Mouse (Mus musculus) frontal cortex, adult (tissue): Measurements from ENCODE around the gene Acacb.

Experiments used
- ATAC-seq: cut with Nextera tagmentation; 2 replicates; pipeline ENCODE4 v1.9.2; 2017; ENCODE audit warnings: mild to moderate bottlenecking, moderate library complexity, mixed read lengths; ENCODE audit not compliant: low TSS enrichment

Gene Acacb

DNA sequence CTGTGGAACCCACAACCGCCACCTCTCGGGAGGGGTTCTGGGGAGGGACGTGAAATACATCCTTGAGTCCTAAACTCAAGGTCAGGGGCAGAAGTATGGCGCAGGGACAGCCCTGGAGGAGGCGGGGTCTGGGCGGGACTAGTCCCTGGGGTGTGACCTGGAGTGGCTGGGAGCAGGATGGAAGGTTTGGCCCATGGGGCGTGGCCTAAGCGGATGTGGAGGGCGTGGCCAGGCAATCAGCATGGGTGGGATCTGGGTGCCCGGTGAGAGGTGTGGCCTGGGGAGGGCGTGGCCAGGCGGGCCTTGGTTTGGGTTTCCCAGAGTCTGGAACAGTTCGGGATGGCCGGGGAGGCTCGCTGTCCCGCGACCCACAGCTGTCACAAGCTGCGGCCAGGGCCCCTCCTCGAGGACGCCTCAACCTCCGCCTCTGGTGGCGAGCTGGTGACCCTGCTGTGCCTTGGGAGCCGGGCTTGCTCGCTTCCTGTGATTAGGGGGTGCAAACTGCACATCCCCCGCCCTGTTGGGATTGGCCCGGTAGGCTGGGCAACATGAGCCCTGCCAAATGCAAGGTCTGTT lies 29.3 kb downstream of the Acacb start:
- ATAC-seq: peak; percentile 64

DNA sequence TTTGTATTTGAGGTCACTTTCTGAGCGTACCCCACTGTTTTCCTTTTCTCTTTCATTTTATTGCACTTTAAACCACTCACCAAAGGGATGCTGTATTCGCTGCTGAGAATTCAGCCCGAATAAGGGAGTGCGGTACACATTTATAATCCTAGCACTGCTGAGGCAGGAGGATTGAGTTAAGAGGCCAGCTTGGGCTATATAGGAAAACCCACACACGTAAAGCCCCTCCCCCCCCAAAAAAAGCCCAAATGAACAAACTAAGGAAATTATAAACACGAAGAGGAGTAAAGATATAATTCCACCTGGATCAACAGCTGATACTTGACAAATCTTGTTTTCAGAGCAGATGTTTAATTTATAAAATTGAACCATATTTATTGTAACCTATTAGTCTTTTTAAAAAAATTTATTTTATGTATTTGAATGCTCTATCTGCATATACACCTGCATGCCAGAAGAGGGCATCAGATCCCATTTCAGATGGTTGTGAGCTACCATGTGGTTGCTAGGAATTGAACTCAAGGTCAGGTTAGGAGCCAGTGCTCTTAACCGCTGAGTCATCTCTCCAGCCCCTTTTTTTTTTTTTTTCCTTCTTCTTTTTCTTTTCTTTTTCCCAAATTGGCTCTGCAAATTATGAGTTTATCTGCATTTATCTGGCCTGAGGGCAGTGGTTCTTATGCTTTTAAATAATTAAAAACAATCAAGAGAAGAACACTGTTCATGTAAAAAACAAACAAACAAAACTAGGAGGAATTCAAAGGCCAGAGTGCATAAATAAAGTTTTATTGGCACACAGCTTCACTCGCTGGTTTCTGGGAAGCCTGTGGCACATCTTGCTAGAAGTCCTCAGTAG lies 30.4 kb downstream of the Acacb start:
- ATAC-seq: no peak

DNA sequence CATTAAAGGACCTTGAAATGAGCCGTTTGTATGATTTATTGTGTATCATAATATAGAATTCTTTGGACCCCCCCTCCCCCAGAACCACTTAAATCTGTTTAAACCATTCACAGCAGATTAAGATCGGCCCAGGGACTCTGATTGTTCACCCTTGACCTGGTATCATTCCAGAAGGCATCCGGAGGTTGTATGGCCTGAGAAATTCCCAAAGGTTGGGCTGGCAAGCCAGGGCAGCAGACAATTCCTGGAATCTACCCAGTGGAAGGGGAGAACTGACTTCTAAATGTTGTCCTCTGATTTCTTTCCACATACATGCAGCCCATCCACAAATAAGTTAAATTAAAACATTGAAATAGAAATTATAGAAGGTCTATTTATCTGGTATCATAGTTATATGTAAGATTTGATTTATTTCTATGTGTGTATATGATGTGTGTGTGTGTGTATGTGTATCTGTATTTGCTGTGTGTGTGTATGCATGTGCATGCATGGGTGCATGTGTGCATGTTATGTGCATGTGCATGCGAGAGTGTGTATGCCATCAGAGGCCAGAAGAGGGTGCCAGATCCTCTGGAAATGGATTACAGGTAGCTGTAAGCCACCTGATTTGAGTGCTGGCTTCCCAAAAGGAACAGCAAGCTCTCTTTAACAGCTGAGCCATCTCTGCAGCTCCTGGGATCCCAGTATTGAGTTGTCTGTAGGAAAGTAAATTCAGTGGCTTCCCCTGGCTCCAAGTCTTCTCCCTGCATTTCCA lies 31.8 kb downstream of the Acacb start:
- ATAC-seq: no peak

DNA sequence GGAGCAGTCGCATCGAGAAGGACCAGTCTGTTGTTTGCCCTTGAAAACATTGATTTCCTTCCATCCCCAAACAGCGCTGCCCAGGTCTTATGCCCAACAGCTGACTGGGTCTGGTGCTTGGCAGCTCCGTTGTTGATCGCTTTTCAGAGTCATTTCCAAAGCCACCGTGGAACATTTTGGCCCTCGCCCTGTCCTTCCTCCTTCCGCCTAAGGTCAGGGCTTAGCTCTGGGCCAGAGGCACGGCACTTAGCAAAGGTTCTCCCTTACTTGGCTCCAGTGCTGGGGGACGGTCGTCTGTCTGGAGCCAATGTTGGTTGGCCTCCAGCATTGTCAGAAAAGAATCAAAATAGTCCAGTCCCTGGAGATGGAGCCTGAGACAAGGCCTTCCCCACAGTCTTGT lies 33.2 kb downstream of the Acacb start:
- no peak for ATAC-seq

DNA sequence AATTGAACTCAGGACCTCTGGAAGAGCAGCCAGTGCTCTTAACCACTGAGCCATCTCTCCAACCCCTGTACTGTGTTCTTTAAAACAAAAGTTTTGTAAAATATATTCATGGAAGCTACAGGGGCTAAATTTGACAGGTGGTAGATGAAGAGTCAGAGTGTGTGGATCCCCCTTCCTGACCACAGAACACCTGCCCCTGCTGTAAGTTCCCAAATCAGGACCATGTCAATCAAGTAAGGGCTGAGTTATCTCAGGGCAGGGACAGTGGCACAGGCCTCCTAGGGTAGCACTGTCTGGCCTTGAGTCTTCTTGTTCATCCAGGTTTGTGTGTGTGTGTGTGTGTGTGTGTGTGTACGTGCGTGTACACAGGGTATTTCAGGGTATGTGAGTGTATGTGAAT lies 37.2 kb downstream of the Acacb start:
- no peak for ATAC-seq

DNA sequence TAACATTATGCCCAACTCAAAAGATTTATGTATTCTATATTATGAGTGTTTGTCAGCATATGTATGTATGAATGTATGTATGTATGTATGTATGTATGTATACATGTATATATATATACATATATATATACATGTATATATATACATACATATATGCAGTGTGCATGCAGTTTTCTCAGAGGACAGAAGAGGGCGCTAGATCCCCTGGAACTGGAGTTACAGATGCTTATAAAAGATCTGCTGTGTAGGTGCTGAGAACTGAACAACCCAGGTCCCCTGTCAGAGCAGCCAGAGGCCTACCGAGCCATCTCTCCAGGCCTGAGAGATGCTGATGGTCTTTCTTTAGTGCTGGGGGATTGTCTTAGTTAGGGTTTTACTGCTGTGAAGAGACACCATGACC lies 40.8 kb downstream of the Acacb start:
- no peak for ATAC-seq

DNA sequence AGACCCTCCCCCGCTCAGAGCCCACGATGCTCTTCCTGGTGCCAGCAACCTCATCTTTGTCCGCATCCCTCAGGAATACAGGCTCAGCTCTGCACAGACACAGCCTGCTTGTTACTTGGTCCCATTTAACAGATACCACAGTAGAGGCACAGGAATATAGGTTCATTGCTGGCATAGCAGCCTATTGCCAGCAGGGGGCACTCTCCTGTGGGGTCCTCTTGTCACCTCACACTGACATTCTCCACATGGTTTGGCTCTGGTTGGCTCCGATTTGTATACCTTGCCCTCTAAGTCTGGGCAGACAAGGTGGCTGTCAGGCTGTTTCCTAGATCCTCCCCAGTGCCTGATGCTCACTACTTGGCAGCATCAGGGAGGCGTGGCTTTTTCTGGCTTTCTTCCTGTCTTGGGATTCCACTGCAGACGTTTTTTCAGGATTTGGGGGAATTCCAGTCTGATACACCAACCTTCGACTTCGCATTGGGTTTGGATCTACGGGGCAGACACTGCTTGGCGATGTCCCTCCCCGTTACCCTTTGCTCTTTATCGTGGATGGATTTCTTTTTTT lies 42.6 kb downstream of the Acacb start:
- ATAC-seq: no peak

DNA sequence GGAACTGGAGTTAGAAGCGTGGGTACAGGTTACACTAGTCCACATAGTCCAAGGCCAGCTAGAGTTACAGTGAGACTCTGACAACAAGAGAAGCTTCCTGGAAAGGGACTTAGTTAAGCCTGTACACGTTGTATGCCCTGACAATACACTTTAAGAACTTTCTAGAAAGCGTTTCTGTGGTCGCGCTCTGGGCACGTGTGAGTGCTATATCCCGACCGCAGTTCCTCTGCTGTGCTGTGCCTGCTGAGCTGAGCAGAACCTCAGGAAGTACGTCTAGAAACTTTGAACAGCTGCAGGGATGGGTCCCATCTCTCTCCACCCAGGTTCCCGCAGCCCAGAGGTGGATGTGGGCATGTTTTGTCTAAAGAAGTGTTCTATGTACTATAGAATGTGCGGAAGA lies 47.8 kb downstream of the Acacb start:
- no peak for ATAC-seq

DNA sequence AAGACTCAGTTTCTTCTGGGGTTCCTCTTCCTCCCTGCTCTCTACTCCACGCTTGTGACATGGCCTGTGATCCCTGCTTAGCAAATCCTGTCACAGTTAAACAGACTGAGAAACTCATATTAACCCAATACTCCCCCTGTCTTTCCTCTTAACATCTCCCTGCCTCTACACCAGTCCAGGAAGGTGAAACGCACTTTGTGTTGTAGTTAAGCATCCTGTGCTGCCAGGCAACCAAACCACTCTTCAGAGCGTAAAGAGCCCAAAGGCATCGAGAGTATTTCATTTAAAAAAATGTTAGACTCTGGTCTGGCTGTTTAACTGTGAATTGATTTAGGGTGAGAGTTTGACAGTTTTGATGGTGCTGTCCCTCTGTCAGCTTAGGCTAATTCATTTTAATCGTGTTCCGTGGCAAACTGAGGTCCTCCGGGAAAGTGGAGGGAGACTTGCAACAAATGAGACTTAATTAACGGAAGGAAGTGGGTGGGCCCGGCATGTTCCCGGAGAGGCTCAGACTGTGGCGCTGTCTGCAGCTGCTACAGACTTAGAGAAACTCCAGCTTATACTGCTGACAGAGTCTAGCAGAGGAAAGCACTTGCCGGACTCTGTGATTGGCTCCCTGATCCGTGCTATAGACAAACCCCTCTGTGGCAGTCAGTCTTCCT lies 52.9 kb downstream of the Acacb start:
- no peak for ATAC-seq

DNA sequence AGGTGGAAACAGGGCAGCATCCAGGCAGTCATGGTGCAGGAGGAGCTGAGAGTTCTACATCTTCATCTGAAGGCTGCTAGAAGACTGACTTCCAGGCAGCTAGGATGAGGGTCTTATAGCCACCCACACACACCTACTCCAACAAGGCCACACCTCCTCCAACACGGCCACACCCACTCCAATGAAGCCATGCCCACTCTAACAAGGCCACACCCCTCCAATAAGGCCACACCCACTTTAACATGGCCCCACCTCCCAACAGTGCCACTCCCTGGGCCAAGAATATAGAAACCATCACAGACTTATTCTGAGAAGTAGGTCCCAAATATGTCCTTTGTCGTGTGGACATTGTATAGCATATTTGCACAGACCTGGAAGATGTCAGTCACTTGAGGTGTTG lies 59.8 kb downstream of the Acacb start:
- no peak for ATAC-seq

DNA sequence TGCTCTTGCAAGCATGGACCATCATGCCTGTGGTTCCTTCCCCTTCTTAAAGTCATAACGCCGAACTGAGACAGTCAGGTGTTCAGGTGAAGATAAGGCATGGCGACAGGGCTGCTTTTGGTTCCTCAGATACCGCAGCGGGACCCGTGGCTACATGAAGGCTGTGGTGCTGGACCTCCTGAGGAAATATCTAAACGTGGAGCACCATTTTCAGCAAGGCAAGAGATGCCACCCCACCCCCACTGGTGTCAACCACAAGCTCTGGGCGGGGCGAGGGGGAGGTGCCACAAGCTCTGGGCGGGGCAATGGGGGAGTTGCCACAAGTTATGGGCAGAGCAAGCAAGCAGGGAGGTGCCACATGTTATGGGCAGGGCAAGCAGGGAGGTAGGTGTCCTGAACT lies 66.8 kb downstream of the Acacb start:
- ATAC-seq: no peak

DNA sequence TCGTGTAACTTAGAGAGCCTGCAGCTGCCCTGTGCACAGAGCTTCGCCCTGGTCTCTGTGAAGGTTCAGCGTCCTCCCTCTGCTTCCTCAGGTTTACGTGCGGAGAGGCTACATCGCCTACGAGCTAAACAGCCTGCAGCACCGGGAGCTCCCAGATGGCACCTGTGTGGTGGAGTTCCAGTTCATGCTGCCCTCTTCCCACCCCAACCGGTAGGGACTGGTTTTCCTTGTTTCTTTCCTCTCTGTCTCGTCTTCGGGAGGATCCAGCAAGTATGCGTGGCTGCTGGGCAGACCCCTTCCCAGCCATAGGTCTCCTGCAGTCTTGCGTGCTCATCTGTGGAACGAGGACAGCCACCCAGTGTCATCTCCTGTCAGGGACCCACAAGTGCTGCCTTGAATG lies 72.4 kb downstream of the Acacb start:
- ATAC-seq: no peak

DNA sequence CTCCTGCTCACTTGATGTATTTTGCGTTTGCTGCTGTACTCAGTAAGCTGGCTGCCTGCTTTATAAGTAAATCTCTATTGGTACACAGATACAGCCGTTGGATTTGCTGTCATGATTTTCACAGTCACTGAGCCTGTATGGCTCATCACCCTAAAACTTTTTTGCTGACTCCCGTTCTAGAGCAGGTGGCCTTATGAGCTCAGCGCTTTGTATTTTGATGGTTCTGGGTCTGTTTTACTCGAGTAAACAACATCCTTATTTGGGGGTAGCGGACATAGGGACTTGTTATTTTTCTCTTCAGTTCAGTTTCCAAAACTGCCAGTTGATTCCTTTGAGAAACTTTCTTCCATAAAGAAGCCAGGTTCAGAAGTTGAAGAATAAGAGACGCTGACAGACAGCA lies 79.7 kb downstream of the Acacb start:
- ATAC-seq: no peak

DNA sequence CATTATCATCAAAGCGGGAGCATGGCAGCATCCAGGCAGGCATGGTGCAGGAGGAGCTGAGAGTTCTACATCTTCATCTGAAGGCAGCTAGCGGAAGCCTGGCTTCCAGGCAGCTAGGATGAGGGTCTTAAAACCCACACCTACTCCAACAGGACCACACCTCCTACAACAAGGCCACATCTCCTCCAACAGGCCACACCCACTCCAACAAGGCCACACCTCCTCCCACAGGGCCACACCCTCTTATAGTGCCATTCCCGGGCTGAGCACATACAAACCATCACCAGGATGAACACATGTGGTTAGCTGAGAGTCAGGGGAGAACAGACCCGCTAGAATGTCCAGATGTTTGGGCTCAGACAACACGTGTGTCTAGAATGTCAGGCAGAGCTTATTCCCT lies 82.6 kb downstream of the Acacb start:
- ATAC-seq: no peak

DNA sequence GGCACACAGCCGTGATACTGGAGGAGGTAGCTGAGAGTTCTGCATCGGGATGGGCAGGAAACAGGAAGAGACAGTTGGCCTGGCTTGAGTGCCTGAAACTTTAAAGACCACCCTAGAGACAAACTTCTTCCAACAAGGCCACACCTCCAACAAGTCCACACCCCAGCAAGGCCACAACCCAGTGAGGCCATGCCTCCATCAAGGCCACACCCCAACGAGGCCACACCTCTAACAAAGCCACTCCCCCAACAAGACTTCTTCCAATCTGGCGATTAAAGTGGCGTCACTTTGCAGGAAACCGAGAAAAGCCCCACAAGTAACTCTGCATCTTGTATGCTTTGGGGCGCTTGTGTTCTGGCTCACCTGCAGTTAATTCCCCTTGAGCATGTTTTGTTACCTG lies 92.6 kb downstream of the Acacb start:
- ATAC-seq: no peak

DNA sequence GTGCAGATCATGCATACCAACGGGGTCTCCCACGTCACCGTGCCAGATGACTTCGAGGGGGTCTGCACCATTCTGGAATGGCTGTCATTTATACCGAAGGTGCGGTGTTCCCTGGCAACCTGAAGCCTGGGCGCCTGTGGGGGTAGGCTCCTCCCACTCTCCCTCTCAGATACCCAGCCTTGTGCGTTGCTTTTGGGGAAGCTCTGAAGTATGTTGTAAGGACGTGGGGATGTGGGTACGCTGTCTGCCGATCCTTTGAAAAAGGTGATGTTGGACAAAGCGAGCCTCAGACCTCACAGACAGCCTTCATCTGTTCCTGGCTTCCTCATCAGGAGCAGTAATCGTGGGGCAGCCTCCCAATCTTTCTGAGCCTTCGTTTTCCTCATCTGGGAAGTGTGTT lies 93.4 kb downstream of the Acacb start:
- no peak for ATAC-seq

DNA sequence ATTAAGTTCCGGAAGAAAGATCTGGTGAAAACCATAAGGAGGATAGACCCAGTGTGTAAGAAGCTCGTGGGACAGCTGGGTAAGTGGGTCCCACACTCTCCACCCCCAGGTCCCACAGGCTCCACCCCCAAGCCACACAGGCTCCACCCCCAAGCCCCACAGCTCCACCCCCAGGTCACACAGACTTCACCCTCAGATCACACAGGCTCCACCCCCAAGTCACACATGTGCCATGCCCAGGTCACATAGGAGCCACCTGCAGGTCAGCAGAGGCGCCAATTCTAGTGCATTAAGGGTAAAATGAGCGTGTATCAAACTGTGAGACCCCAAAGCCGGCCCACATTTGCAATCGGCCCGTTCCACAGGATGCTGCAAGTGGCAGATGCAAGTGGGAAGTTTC lies 100.1 kb downstream of the Acacb start:
- ATAC-seq: no peak

DNA sequence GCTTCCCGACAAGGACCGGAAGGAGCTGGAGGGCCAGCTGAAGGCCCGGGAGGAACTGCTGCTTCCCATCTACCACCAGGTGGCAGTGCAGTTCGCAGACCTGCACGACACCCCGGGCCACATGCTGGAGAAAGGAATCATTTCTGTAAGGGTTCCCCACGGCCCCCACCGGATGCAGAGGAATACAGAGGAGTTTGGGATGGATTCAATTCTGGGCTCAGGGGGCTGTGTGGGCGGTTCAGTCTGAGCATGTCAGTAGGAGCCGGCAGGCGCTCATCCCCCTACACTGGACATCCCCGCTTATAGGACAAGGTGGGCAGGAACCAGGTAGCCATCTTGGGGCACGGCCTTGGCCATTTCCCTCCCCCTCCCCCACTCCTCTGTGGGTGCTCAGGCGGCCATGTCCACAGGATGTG lies 101.8 kb downstream of the Acacb start:
- peak; percentile 80; the same call in 1 of the 2 replicates for ATAC-seq

DNA sequence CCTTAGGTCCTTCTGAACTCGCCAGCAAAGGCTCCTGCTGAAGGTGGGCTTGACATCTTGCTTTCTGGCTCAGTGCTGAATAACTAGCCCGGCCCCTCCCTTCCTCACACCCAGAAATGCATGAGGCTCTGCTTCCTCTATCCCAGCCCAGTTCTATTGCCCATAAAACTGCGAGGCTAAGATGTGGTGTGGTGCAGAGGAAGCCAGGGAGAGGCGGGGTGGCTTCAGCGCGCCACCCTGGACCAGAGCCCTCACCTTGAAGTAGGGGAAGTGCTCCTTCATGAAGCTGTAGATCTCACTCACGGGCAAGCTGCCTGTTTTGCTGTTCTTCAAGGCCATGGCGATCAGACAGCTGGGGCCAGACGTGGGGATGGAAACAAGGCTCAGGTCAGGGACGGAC lies 113.2 kb downstream of the Acacb start:
- ATAC-seq: no peak

DNA sequence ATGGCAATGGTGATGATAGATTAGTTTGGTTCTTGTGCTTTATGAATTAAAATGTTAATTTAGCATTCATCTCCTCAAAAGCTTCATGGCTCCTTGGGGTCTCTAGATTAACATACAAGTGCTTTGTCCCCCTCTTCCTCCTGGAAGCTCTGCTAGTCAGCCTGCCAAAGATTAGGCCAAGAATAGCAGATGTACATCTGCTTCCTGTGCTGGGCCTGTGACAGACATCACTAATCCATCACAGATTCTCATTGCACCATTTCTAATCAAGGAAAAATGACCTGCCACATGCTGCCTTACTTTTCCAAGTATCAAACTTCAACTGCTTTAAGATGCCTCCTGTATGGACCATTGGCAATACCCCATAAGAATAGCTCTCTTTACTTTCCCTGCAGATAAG lies 115.2 kb downstream of the Acacb start:
- ATAC-seq: no peak

DNA sequence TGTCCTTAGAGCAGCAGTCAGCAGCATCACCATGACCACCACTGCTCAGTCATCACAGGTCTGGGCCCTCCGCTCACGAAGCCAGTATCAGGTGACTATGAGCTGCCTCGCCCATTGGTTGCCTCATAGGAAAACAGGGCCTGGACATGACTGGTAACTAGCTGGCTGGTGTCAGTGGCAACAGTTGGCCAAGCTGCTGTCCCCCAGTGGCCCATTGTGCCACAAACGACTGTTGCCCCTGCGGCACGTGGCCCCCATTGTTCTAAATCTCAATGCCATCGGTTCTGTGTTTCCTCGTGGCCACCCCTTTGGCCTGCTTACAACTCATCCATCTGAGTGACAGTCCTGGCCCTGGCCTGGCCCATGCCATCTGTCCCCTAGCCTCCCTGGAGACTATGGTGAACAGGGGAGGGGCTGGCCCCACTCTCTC lies 117.7 kb downstream of the Acacb start:
- no peak for ATAC-seq

DNA sequence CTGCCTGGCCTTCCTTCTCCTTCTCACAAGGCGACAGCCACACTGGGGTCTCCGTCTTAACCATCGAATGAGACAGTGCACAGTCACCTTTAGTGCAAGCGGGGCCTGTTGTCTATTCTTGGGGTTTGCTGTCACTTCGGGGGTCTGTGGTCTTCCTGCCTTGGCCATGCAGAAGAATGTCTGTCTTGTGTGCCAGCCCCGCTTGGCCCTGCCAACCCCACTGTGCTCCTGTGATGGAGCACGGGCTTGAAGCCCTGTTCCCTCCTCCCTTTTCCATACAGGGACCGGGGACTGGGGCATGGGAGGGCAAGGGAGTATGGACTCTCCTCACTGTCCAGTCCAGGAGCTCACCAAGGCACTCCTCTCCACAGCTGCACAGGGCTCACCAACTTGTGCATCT lies 118.5 kb downstream of the Acacb start:
- ATAC-seq: no peak
